Mouse (Mus musculus) heart, embryonic 10.5 days (tissue): Measurements from ENCODE around the gene Anks6. TPM values are rescaled to one million over a fixed set of nuclear protein-coding genes. Genes with fewer than 3 reads are reported as not detected.

ENCODE experiments used
- DNase-seq: peaks from one replicate; pipeline ENCODE4 v3.0.0-alpha.2; 2017; ENCODE audit warnings: low spot score
- H3K27ac ChIP-seq: fragments of 300-500 bp; sonication (generic); 2 replicates; pipeline ENCODE4 v1.5.1; 2016; ENCODE audit warnings: mild to moderate bottlenecking
- H3K27me3 ChIP-seq: fragments of 300-500 bp; sonication (generic); 2 replicates; pipeline ENCODE4 v1.6.1; 2016; ENCODE audit warnings: mild to moderate bottlenecking; ENCODE audit not compliant: poor library complexity, insufficient read depth, severe bottlenecking
- H3K36me3 ChIP-seq: fragments of 300-500 bp; sonication (generic); 2 replicates; pipeline ENCODE4 v1.6.1; 2016; ENCODE audit warnings: mild to moderate bottlenecking, moderate library complexity
- H3K4me1 ChIP-seq: fragments of 300-500 bp; sonication (generic); 2 replicates; pipeline ENCODE4 v1.6.1; 2016; ENCODE audit warnings: mild to moderate bottlenecking
- H3K4me3 ChIP-seq: fragments of 300-500 bp; sonication (generic); 2 replicates; pipeline ENCODE4 v1.5.1; 2016; ENCODE audit warnings: mild to moderate bottlenecking, moderate library complexity
- H3K9me3 ChIP-seq: fragments of 300-500 bp; sonication (generic); 2 replicates; pipeline ENCODE4 v1.6.1; 2016; ENCODE audit warnings: mild to moderate bottlenecking, moderate library complexity
- WGBS: fragments of 180-500 bp; shearing (Covaris S2); methylation state at CpG from one replicate; pipeline ENCODE4 v1.1.7; 2016; 5-methylcytosine and 5-hydroxymethylcytosine counted together
- polyA plus RNA-seq: library from polyadenylated mRNA; unstranded; fragments of >200 nt; fragmentation: Nextera tagmentation; extraction: Ambion mirVana; gene quantifications from 2 replicates; pipeline ENCODE4 v1.2.1, GENCODE M21; 2016

The Anks6 gene
- polyA plus RNA-seq, 1 experiment from 2014 or later, result 2.0 TPM

DNA sequence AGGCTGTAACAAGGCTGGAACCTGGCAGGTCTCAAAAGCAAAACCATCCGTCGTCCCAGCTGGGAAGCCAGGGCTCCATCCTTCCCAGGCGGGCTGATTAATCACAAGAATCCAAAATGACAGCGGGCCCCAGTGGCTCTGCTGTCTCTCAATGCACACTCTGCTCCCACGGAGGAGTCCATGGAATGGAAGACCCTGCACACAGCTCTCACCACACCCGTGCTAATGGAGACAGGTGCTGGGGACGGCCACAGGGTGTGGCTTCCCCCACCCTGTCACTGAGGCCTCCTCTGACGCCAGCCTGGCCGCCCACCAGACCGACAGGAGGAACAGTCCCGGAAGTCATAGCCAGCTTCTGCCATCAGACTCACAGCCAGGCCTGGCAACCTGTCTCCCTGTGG lies 80.6 kb downstream of the Anks6 start:
- Histone ChIP-seq H3K36me3 (no peaks in the 10 kb centered on the region), H3K27ac (no peak overlapping the region), H3K27me3 (0 out of 2 replicates have a peak, but pooled peaks cover 5% of the 10 kb centered on the region), H3K9me3 (no peaks in the 10 kb centered on the region), H3K4me3 (no peak overlapping the region), H3K4me1 (no peaks in the 10 kb centered on the region)
- WGBS, result 56% methylated on average over 11 of the region's 11 CpGs
- DNase-seq, result no peak

GRCm38 (mm10) chr4:46973322-46973721 lies 83.9 kb downstream of the Anks6 start:
- no peaks in the 10 kb centered on the region for H3K4me1 ChIP-seq
- H3K4me3 ChIP-seq, result no peak overlapping the region
- H3K9me3 ChIP-seq, result no peaks in the 10 kb centered on the region
- 0 out of 2 replicates have a peak, but pooled peaks cover 5% of the 10 kb centered on the region for H3K27me3 ChIP-seq
- 75% methylated on average over 10 of the region's 10 CpGs for WGBS
- DNase-seq, result no peak
- no peaks in the 10 kb centered on the region for H3K36me3 ChIP-seq
- no peak overlapping the region for H3K27ac ChIP-seq

DNA sequence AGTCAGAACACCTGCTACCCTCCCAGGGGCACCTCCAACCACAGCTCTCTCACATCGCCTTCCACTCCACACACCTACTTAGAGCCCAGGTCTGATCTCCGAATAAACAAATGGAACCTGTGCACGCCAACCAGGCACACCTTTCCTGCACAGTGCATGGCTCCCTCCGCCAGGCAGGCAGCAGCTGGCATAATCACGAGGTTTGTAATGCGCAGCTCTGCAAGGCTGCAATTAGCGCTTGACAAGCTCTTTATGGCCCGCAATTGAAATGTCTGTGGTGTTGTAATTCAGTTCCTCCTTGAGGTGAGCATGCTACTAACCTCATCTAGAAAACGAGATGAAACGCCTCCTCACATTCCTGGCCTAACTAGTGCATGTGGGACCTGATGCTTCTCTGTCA lies 89.2 kb downstream of the Anks6 start:
- no peak for DNase-seq
- Histone ChIP-seq H3K27ac (no peak overlapping the region), H3K9me3 (no peaks in the 10 kb centered on the region), H3K4me1 (no peaks in the 10 kb centered on the region), H3K27me3 (no peaks in the 10 kb centered on the region), H3K4me3 (no peak overlapping the region), H3K36me3 (no peaks in the 10 kb centered on the region)
- WGBS, result 85% methylated on average over 10 of the region's 10 CpGs

- no peak for DNase-seq
- no peak overlapping the region for H3K27ac ChIP-seq
- no peak overlapping the region for H3K4me3 ChIP-seq
- H3K4me1 ChIP-seq, result no peaks in the 10 kb centered on the region
- H3K27me3 ChIP-seq, result no peaks in the 10 kb centered on the region
- no peaks in the 10 kb centered on the region for H3K36me3 ChIP-seq
- H3K9me3 ChIP-seq, result no peaks in the 10 kb centered on the region
Measured at GRCm38 (mm10) chr4:46966551-46966950, 90.7 kb downstream of the Anks6 start.

Other genes with a start within 250 kb of the Anks6 start
- 0.13 and 0.18 TPM in 2 replicates for gene Gabbr2, start 65.6 kb downstream of the Anks6 start, polyA plus RNA-seq
- gene Galnt12, start 34.5 kb upstream of the Anks6 start, polyA plus RNA-seq, result 1.3 and 2.2 TPM in 2 replicates
- 1.1 and 1.5 TPM in 2 replicates for gene Col15a1, start 150.7 kb upstream of the Anks6 start, polyA plus RNA-seq